Comparison of ENCODE assay signal across 9 mouse cellular contexts in the genomic region with DNA sequence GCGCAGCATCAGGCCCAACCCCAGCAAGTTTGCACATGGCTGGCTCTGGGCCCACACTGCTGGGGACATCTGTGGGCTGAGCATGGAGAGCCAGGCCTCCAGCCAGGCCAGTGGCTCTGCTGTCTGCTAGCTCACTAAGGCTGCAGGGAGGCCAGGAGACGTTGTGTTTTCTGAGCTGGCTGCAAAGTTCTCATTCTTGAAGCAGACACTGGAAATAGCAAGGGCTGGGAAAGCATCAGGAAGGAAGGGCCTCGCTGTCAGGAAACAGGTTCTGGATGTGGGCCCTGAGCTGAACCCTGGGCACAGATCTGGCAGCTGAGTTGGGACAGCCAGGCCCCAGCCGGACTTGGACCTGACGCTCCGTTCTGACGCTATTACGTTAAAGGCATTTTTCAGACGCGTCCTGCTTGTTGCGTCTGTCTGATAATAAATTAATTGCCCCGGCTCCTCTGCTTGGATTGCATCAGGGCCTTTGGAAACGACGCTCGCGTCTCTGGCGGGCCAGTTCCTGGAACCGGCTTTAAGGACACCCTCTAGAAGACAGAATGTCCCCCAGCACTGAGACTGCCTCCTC. TPM values are rescaled to one million over a fixed set of nuclear protein-coding genes. Genes with fewer than 3 reads are reported as not detected.
DNase-seq lines count a peak whose midpoint lies in the region; ATAC-seq and TF ChIP-seq lines count a peak whose summit lies in the region.
"Had no signal": no experiment of that assay in that cellular context is flagged by ENCODE, and none has a peak within 500 bp of the region (broad histone marks: within the 10 kb centered on the region; RNA-seq: fewer than 3 reads in every experiment).

No protein-coding gene starts in this region.

- 61% methylated on average over 18 of the region's 18 CpGs for WGBS in kidney, embryonic 14.5 days
- WGBS in neural tube, embryonic 15.5 days: 61% methylated on average over 18 of the region's 18 CpGs
- 76% methylated on average over 18 of the region's 18 CpGs for WGBS in thymus, adult 2 months

- peak; percentile 62 for DNase-seq in ovary, postnatal 36 days (ENCODE audit: low spot score)
- no peak for DNase-seq in ovary, postnatal 14 days (ENCODE audit: low spot score)
- DNase-seq in heart, adult 18-20 months: peak; percentile 86 to 91
- no peak for DNase-seq in thymus, postnatal 10 days (ENCODE audit: low spot score in 2 of 2)
- DNase-seq in thymus, postnatal 4 days: no peak
- DNase-seq in thymus, adult 2 months: no peak

- TF ChIP-seq POLR2A in thymus, adult 2 months (IDR thresholded peaks at IDR 0.05; ENCODE audit: control insufficient read depth, extremely low read depth, insufficient read depth, low read length, poor library complexity): no peak

- no peaks in the 10 kb centered on the region for H3K36me3 ChIP-seq in kidney, embryonic 14.5 days (ENCODE audit: control insufficient read depth, insufficient read depth, low read length)
- no peaks in the 10 kb centered on the region for H3K36me3 ChIP-seq in neural tube, embryonic 15.5 days
- H3K36me3 ChIP-seq in thymus, adult 2 months (ENCODE audit: control insufficient read depth, insufficient read depth, low read length): no peaks in the 10 kb centered on the region

- H3K4me1 ChIP-seq in kidney, embryonic 14.5 days (ENCODE audit: control insufficient read depth, insufficient read depth, low read length): peaks cover 24% of the 10 kb centered on the region; the same call in 1 of the 2 replicates
- H3K4me1 ChIP-seq in neural tube, embryonic 15.5 days: peaks cover 22% of the 10 kb centered on the region; the same call in 1 of the 2 replicates
- H3K4me1 ChIP-seq in thymus, adult 2 months (replicated peaks; ENCODE audit: control insufficient read depth, insufficient read depth, low read length): peaks cover 27% of the 10 kb centered on the region

- ATAC-seq in kidney, embryonic 14.5 days (ENCODE audit: low FRiP score, low TSS enrichment): no peak
- ATAC-seq in neural tube, embryonic 15.5 days (ENCODE audit: low FRiP score): no peak

- H3K27me3 ChIP-seq in kidney, embryonic 14.5 days (ENCODE audit: control insufficient read depth, insufficient read depth, low read length): no peaks in the 10 kb centered on the region
- no peaks in the 10 kb centered on the region for H3K27me3 ChIP-seq in neural tube, embryonic 15.5 days (replicated peaks)
- H3K27me3 ChIP-seq in thymus, adult 2 months (ENCODE audit: control insufficient read depth, insufficient read depth, low read length): no peaks in the 10 kb centered on the region

- peak overlapping the region; percentile 30; the same call in 1 of the 2 replicates for H3K27ac ChIP-seq in kidney, embryonic 14.5 days (ENCODE audit: low read depth, low read length)
- H3K27ac ChIP-seq in neural tube, embryonic 15.5 days (replicated peaks): peak overlapping the region; percentile 35; the same call in 1 of the 2 replicates
- no peak overlapping the region for H3K27ac ChIP-seq in thymus, adult 2 months (ENCODE audit: control insufficient read depth, insufficient read depth, low read length)

- no peaks in the 10 kb centered on the region for H3K9me3 ChIP-seq in kidney, embryonic 14.5 days (ENCODE audit: control insufficient read depth, low read length)
- H3K9me3 ChIP-seq in neural tube, embryonic 15.5 days (replicated peaks): no peaks in the 10 kb centered on the region

- no peak for TF ChIP-seq CTCF in thymus, adult 2 months (IDR thresholded peaks at IDR 0.05; ENCODE audit: borderline replicate concordance, control insufficient read depth, extremely low read depth, insufficient read depth, low read length, poor library complexity)

- peak overlapping the region; percentile 12; the same call in 1 of the 2 replicates for H3K9ac ChIP-seq in kidney, embryonic 14.5 days (ENCODE audit: low read depth, low read length)
- no peak overlapping the region for H3K9ac ChIP-seq in neural tube, embryonic 15.5 days (replicated peaks)

- no peak overlapping the region for H3K4me2 ChIP-seq in kidney, embryonic 14.5 days (replicated peaks; ENCODE audit: low read depth, low read length)
- no peak overlapping the region for H3K4me2 ChIP-seq in neural tube, embryonic 15.5 days

- no peak overlapping the region for H3K4me3 ChIP-seq in kidney, embryonic 14.5 days (ENCODE audit: low read length)
- H3K4me3 ChIP-seq in neural tube, embryonic 15.5 days (replicated peaks): no peak overlapping the region
- H3K4me3 ChIP-seq in thymus, adult 2 months (ENCODE audit: control insufficient read depth, insufficient read depth, low read length): no peak overlapping the region

RNA-seq across cellular contexts. Expression of gene Adamtsl2, which starts 9.0 kb away (rescaled TPM):
- 10 to 100 TPM in 1 of 2 experiments, 1 to 10 TPM in 1; 4.5 to 10.1 TPM for total RNA-seq in heart, adult 18-20 months (2021)
- polyA plus RNA-seq in kidney, embryonic 14.5 days (2014; fragmentation: Nextera tagmentation; extraction: Ambion mirVana): 0.51 and 0.65 TPM in 2 replicates
- polyA plus RNA-seq in neural tube, embryonic 15.5 days (2015; fragmentation: Nextera tagmentation; extraction: Ambion mirVana): 7.2 and 7.7 TPM in 2 replicates
- 16.1 and 16.5 TPM in 2 replicates for polyA plus RNA-seq in thymus, adult 2 months (2012; rRNA removed)
- total RNA-seq: neutrophil, adult 5-6 weeks had no signal

RNA-seq across cellular contexts. Expression of gene Mymk, which starts 16.2 kb away (rescaled TPM):
- not detected for total RNA-seq in heart, adult 18-20 months (2021)
- polyA plus RNA-seq in kidney, embryonic 14.5 days (2014; fragmentation: Nextera tagmentation; extraction: Ambion mirVana): 0.54 TPM in 1 of 2 replicates, not detected in the other
- polyA plus RNA-seq in neural tube, embryonic 15.5 days (2015; fragmentation: Nextera tagmentation; extraction: Ambion mirVana): 2.5 and 3.4 TPM in 2 replicates
- polyA plus RNA-seq in thymus, adult 2 months (2012; rRNA removed): 0.61 and 0.81 TPM in 2 replicates
- total RNA-seq: neutrophil, adult 5-6 weeks had no signal

RNA-seq across cellular contexts. Expression of gene Fam163b, which starts 54.1 kb away (rescaled TPM):
- total RNA-seq in heart, adult 18-20 months (2021): under 1 TPM; 0.37 to 0.39 TPM
- not detected in 2 replicates for polyA plus RNA-seq in kidney, embryonic 14.5 days (2014; fragmentation: Nextera tagmentation; extraction: Ambion mirVana)
- 10.1 and 10.3 TPM in 2 replicates for polyA plus RNA-seq in neural tube, embryonic 15.5 days (2015; fragmentation: Nextera tagmentation; extraction: Ambion mirVana)
- 7.8 and 13.3 TPM in 2 replicates for polyA plus RNA-seq in thymus, adult 2 months (2012; rRNA removed)
- total RNA-seq: neutrophil, adult 5-6 weeks had no signal

Comparison
In these comparisons a context has a peak if more than half of its experiments do, and no peak if none do; other contexts are left out.
1. DNase-seq: peak in ovary, postnatal 36 days (single experiment) and heart, adult 18-20 months (2 of 2); none in ovary, postnatal 14 days (single experiment), thymus, postnatal 10 days (0 of 2), thymus, postnatal 4 days (single experiment) and thymus, adult 2 months (single experiment).